Mouse (Mus musculus) brain, adult 10 weeks (tissue): ENCODE data around the gene Arv1. TPM values are rescaled to one million over a fixed set of nuclear protein-coding genes. Genes with fewer than 3 reads are reported as not detected.

ENCODE experiments used
- polyA plus RNA-seq: library from polyadenylated mRNA; stranded (reverse); fragments of 350-450 nt; fragmentation: Illumina TruSeq; extraction: RNeasy Lipid Tissue Mini Kit (QIAGEN cat#74804); gene quantifications from one replicate; pipeline ENCODE4 v1.2.3, GENCODE M21; 2015; ENCODE audit warnings: low read depth, low replicate concordance

The Arv1 gene
- polyA plus RNA-seq: 11.7 TPM

GRCm38 (mm10) chr8:124721862-124722515, at the start of gene Arv1, which contains the start of gene Ttc13:
Gene Arv1 (plus strand): TSS chr8:124722139.
Gene Ttc13 (minus strand): TSS chr8:124721983.

GRCm38 (mm10) chr8:124751709-124752173, 29.8 kb downstream of the Arv1 start, which contains the start of gene Fam89a:
Gene Fam89a (minus strand): TSS chr8:124751832.

Other genes with a start within 250 kb of the Arv1 start
- 25.7 TPM for gene Cog2, start 201.4 kb upstream of the Arv1 start, polyA plus RNA-seq
- gene Agt, start 152.4 kb upstream of the Arv1 start, polyA plus RNA-seq: 45.6 TPM
- not detected for gene Capn9, start 146.0 kb upstream of the Arv1 start, polyA plus RNA-seq
- 45.6 TPM for gene 2310022B05Rik, start 58.8 kb upstream of the Arv1 start, polyA plus RNA-seq
- gene Ttc13, start 156 bp upstream of the Arv1 start, polyA plus RNA-seq: 29.6 TPM
- gene Fam89a, start 29.7 kb downstream of the Arv1 start, polyA plus RNA-seq: 1.4 TPM
- gene Trim67, start 71.0 kb downstream of the Arv1 start, polyA plus RNA-seq: 1.5 TPM
- 53.1 TPM for gene Gnpat, start 140.9 kb downstream of the Arv1 start, polyA plus RNA-seq
- gene 2810004N23Rik, start 141.0 kb downstream of the Arv1 start, polyA plus RNA-seq: 19.7 TPM
- 14.2 TPM for gene Exoc8, start 175.6 kb downstream of the Arv1 start, polyA plus RNA-seq
- 10.3 TPM for gene Sprtn, start 175.7 kb downstream of the Arv1 start, polyA plus RNA-seq
- gene Egln1, start 227.2 kb downstream of the Arv1 start, polyA plus RNA-seq: 50.6 TPM